ENCODE assay signal across 8 mouse cellular contexts in the genomic region with DNA sequence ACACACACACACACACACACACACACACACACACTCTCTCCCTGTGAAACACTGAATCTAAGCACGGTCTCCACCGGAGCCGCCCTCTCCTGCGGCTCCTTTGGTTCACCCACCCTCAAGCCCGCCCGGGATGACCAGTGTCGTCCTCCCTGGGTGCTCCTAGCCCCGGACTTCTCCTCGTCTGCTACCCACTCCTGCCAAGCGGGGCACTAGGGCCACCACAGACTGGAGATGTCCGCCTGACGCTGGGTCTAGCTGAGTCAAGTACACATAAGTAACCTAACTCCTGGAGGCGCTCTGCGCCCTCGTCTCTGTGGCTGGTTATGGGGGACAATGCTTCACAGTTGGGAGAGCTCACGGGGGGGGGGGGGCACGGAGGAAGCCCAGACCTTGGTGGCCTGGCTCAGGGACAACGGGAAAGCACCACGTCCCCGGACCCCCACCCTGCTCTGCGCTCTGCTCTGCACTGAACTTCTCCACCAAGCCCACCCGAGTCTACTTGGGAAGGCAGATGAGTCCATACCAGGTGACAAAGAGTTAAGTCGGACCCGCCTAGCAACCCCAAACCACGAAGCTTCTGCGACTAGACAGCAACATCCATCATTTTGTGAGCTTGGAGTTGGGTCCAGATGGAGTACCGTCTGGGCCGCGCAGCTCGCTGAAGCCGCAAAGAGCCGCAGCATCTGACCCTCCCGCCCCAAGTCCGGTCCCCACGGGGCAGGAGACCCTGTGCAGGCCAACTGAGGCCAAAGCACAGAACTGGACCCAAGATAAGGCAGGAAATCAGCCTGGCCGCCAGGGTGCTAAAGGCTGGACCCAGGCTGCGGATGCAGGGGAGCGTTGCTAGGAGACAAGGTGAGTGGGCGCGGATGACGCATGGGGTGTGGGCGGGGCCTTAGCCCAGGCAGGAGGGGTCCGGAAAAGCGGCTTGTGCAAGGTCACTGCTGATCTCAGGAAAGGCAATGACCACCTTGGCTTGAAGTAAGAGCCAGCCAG. TPM values are rescaled to one million over a fixed set of nuclear protein-coding genes. Genes with fewer than 3 reads are reported as not detected.
DNase-seq lines count a peak whose midpoint lies in the region; ATAC-seq and TF ChIP-seq lines count a peak whose summit lies in the region.

TSS of gene Matk (plus strand) at position 512 of the 996 bp plus-strand sequence.

- H3K4me2 ChIP-seq in heart, embryonic 11.5 days, result peak within 1 kb of the TSS; percentile 12; the same call in 1 of the 2 replicates

- H3K36me3 ChIP-seq in heart, embryonic 11.5 days (ENCODE audit: control insufficient read depth, insufficient read depth, low read length), result no peaks in the 10 kb centered on the region

- 12% methylated on average over 43 of the region's 44 CpGs for WGBS in heart, embryonic 11.5 days (ENCODE audit: insufficient replicate concordance)

- no peak for DNase-seq in heart, adult 8-10 months (ENCODE audit: low spot score)
- DNase-seq in brain, embryonic 14.5 days (ENCODE audit: low read depth), result peak; percentile 82
- DNase-seq in frontal cortex, adult 2 months (ENCODE audit: extremely low spot score in 1 of 2, low spot score in 1 of 2), result peak; percentile 83 to 96
- peak; percentile 87 for DNase-seq in layer of hippocampus, adult 11-12 months (ENCODE audit: low spot score)
- DNase-seq in right cerebral cortex, postnatal 25 days, result peak; percentile 91

- no peak for TF ChIP-seq POLR2A in brain, embryonic 14.5 days (IDR thresholded peaks at IDR 0.05; ENCODE audit: borderline replicate concordance, extremely low read depth, insufficient read depth, insufficient read length, poor library complexity, severe bottlenecking)

- no peak within 1 kb of the TSS for H3K9ac ChIP-seq in heart, embryonic 11.5 days (ENCODE audit: low read depth, low read length)

- TF ChIP-seq CTCF in brain, embryonic 14.5 days (IDR thresholded peaks at IDR 0.05; ENCODE audit: borderline replicate concordance, extremely low read depth, insufficient read depth, insufficient read length), result peak; percentile 39; the same call in 1 of the 2 replicates

- no peaks in the 10 kb centered on the region for H3K9me3 ChIP-seq in heart, embryonic 11.5 days (replicated peaks; ENCODE audit: control insufficient read depth, low read length)

- H3K27me3 ChIP-seq in heart, embryonic 11.5 days (ENCODE audit: control insufficient read depth, insufficient read depth, low read length), result peaks cover 63% of the 10 kb centered on the region

- no peak within 1 kb of the TSS; the same call in 1 of the 2 replicates for H3K4me3 ChIP-seq in heart, embryonic 11.5 days (ENCODE audit: low read depth, low read length)

- ATAC-seq in heart, embryonic 11.5 days (replicated peaks; ENCODE audit: insufficient number of reproducible peaks, low FRiP score, low TSS enrichment), result no peak
- peak; percentile 33 for ATAC-seq in megakaryocyte progenitor cell, adult 5-6 weeks (replicated peaks; ENCODE audit: poor library complexity)
- no peak for ATAC-seq in megakaryocyte-erythroid progenitor cell, adult 5-6 weeks (replicated peaks; ENCODE audit: low FRiP score, low TSS enrichment, poor library complexity, severe bottlenecking)

- peaks cover 10% of the 10 kb centered on the region for H3K4me1 ChIP-seq in heart, embryonic 11.5 days (ENCODE audit: control insufficient read depth, insufficient read depth, low read length)

- no peak within 1 kb of the TSS for H3K27ac ChIP-seq in heart, embryonic 11.5 days (ENCODE audit: low read depth, low read length)

RNA-seq across cellular contexts. Expression of gene Matk, which starts in this region (rescaled TPM):
- 1.0 and 1.7 TPM in 2 replicates for polyA plus RNA-seq in heart, embryonic 11.5 days (2014; fragmentation: Nextera tagmentation; extraction: Ambion mirVana)
- under 1 TPM; 0.26 to 0.75 (median 0.62) TPM for total RNA-seq in heart, adult 8-10 months (2022)
- 30.6 and 31.9 TPM in 2 replicates for polyA plus RNA-seq in brain, embryonic 14.5 days (2012; rRNA removed)
- 365 and 385 TPM in 2 replicates for polyA plus RNA-seq in frontal cortex, adult 2 months (2012; rRNA removed)
- total RNA-seq in megakaryocyte progenitor cell, adult 5-6 weeks (2015), result 10.2 and 16.7 TPM in 2 replicates
- 32.7 and 33.7 TPM in 2 replicates for total RNA-seq in megakaryocyte progenitor cell, adult 5-6 weeks (2017)
- total RNA-seq in megakaryocyte-erythroid progenitor cell, adult 5-6 weeks (2014; fragmentation: Nextera tagmentation), result 2.9 and 9.8 TPM in 2 replicates
- 5.5 and 5.6 TPM in 2 replicates for total RNA-seq in megakaryocyte-erythroid progenitor cell, adult 5-6 weeks (2017)

Comparison
In these comparisons a context has a peak if more than half of its experiments do, and no peak if none do; other contexts are left out.
1. RNA of gene Matk (polyA plus RNA-seq): 365 to 385 TPM in frontal cortex, adult 2 months; 30.6 to 31.9 TPM in brain, embryonic 14.5 days and 1.0 to 1.7 TPM in heart, embryonic 11.5 days; every median in the first group is over 10 times any median in the second.